Mouse (Mus musculus): ENCODE measurements around the gene Crybg3.

DNA sequence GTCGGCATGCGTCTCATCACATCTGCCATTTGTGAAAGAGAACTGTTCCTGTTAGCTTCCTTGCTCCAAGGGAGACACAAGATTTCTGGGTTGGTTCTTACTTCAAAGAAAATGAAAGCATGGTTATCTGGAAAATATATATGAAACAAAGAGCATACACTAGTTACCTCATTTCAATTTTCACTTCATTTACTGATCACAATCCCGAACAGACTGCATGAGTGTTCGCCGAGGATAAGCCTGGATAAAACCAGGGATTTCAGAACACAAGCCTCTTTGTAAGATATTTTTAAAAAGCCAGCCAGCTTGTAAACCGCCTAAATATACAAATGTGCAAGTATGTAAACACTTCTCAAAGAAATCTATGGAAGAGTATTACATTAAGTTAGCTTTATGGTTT, 136.8 kb downstream of the Crybg3 start:
- TF ChIP-seq CTCF (IDR thresholded peaks at IDR 0.05; ENCODE audit: extremely low read depth, insufficient read length, insufficient replicate concordance, low read depth, low read length) (no peak), POLR2A (IDR thresholded peaks at IDR 0.05; ENCODE audit: low read depth, low read length) (no peak)
